Mouse (Mus musculus) limb, embryonic 11.5 days (tissue): ENCODE results near the gene Syne2. TPM values are rescaled to one million over a fixed set of nuclear protein-coding genes. Genes with fewer than 3 reads are reported as not detected.

ENCODE experiments used
- ATAC-seq: fragments of 200-750 bp; cut with Nextera tagmentation; 2 replicates; pipeline ENCODE4 v1.8.0; 2017; ENCODE audit warnings: low read depth; ENCODE audit not compliant: insufficient number of reproducible peaks, low FRiP score, low TSS enrichment
- DNase-seq: peaks from one replicate; pipeline ENCODE4 v3.0.0-alpha.2; 2015; ENCODE audit warnings: low spot score
- H3K27ac ChIP-seq: fragments of 300-500 bp; sonication (generic); replicated peaks from 2 replicates; pipeline ENCODE4 v1.5.1; 2014; ENCODE audit warnings: low read depth, mild to moderate bottlenecking, low read length
- H3K27me3 ChIP-seq: fragments of 300-500 bp; sonication (generic); 2 replicates; pipeline ENCODE4 v1.6.1; 2014; ENCODE audit warnings: mild to moderate bottlenecking, low read length, mixed read lengths; ENCODE audit not compliant: control insufficient read depth, insufficient read depth
- H3K36me3 ChIP-seq: fragments of 300-500 bp; sonication (generic); 2 replicates; pipeline ENCODE4 v1.6.1; 2014; ENCODE audit warnings: mild to moderate bottlenecking, low read length, moderate library complexity, mixed read lengths; ENCODE audit not compliant: control insufficient read depth, insufficient read depth
- H3K4me1 ChIP-seq: fragments of 300-500 bp; sonication (generic); 2 replicates; pipeline ENCODE4 v1.6.1; 2014; ENCODE audit warnings: low read length, mixed read lengths; ENCODE audit not compliant: control insufficient read depth, insufficient read depth
- H3K4me2 ChIP-seq: fragments of 300-500 bp; sonication (generic); 2 replicates; pipeline ENCODE4 v1.6.1; 2014; ENCODE audit warnings: low read depth, mild to moderate bottlenecking, moderate library complexity; ENCODE audit not compliant: severe bottlenecking
- H3K4me3 ChIP-seq: fragments of 300-500 bp; sonication (generic); 2 replicates; pipeline ENCODE4 v1.5.1; 2014; ENCODE audit warnings: low read depth, low read length
- H3K9ac ChIP-seq: fragments of 300-500 bp; sonication (generic); 2 replicates; pipeline ENCODE4 v1.6.1; 2014; ENCODE audit warnings: mild to moderate bottlenecking, low read length
- H3K9me3 ChIP-seq: fragments of 300-500 bp; sonication (generic); 2 replicates; pipeline ENCODE4 v1.6.1; 2016; ENCODE audit warnings: low read length; ENCODE audit not compliant: control insufficient read depth
- WGBS: fragments of 180-500 bp; shearing (Covaris S2); extraction: QIAGEN DNeasy Blood & Tissue Kit; methylation state at CpG from one replicate; pipeline ENCODE4 v1.1.7; 2014; 5-methylcytosine and 5-hydroxymethylcytosine counted together
- polyA plus RNA-seq: library from polyadenylated mRNA; unstranded; fragments of >200 nt; fragmentation: Nextera tagmentation; extraction: Ambion mirVana; gene quantifications from 2 replicates; pipeline ENCODE4 v1.2.1, GENCODE M21; 2014

Gene Syne2
- polyA plus RNA-seq, 1 experiment from 2014 or later, result 96.6 TPM

GRCm38 (mm10) chr12:75952011-75952410, 134.1 kb downstream of the Syne2 start:
- Histone ChIP-seq H3K4me1 (no peaks in the 10 kb centered on the region), H3K27ac (no peak overlapping the region), H3K36me3 (peaks cover 11% of the 10 kb centered on the region; the same call in 1 of the 2 replicates), H3K9me3 (no peaks in the 10 kb centered on the region), H3K4me3 (no peak overlapping the region), H3K9ac (no peak overlapping the region), H3K4me2 (no peak overlapping the region), H3K27me3 (no peaks in the 10 kb centered on the region)
- ATAC-seq (no peak), DNase-seq (no peak)
- 96% methylated on average over 1 of the region's 1 CpGs for WGBS

- DNase-seq (no peak), ATAC-seq (no peak)
- Histone ChIP-seq H3K9ac (no peak overlapping the region), H3K4me2 (no peak overlapping the region), H3K27ac (no peak overlapping the region), H3K4me1 (no peaks in the 10 kb centered on the region), H3K9me3 (no peaks in the 10 kb centered on the region), H3K4me3 (no peak overlapping the region), H3K27me3 (no peaks in the 10 kb centered on the region), H3K36me3 (0 out of 2 replicates have a peak, but pooled peaks cover 5% of the 10 kb centered on the region)
- WGBS, result 95% methylated on average over 24 of the region's 24 CpGs
Observed at GRCm38 (mm10) chr12:75966441-75967195, 148.7 kb downstream of the Syne2 start.

GRCm38 (mm10) chr12:75979079-75979478, 161.1 kb downstream of the Syne2 start:
- Histone ChIP-seq H3K4me1 (no peaks in the 10 kb centered on the region), H3K9ac (no peak overlapping the region), H3K9me3 (no peaks in the 10 kb centered on the region), H3K27ac (no peak overlapping the region), H3K27me3 (no peaks in the 10 kb centered on the region), H3K4me2 (no peak overlapping the region), H3K36me3 (no peaks in the 10 kb centered on the region), H3K4me3 (no peak overlapping the region)
- no peak for DNase-seq
- no peak for ATAC-seq
- 95% methylated on average over 5 of the region's 5 CpGs for WGBS

GRCm38 (mm10) chr12:75983336-75983735, 165.4 kb downstream of the Syne2 start:
- Histone ChIP-seq H3K27me3 (no peaks in the 10 kb centered on the region), H3K4me3 (no peak overlapping the region), H3K9me3 (no peaks in the 10 kb centered on the region), H3K4me2 (no peak overlapping the region), H3K4me1 (no peaks in the 10 kb centered on the region), H3K9ac (no peak overlapping the region), H3K27ac (no peak overlapping the region), H3K36me3 (no peaks in the 10 kb centered on the region)
- 80% methylated on average over 8 of the region's 8 CpGs for WGBS
- ATAC-seq (no peak), DNase-seq (no peak)

GRCm38 (mm10) chr12:75992226-75992858, 174.4 kb downstream of the Syne2 start:
- Histone ChIP-seq H3K9ac (no peak overlapping the region), H3K4me1 (no peaks in the 10 kb centered on the region), H3K36me3 (peaks cover 3% of the 10 kb centered on the region; the same call in 1 of the 2 replicates), H3K9me3 (no peaks in the 10 kb centered on the region), H3K4me2 (no peak overlapping the region), H3K4me3 (no peak overlapping the region), H3K27ac (no peak overlapping the region), H3K27me3 (no peaks in the 10 kb centered on the region)
- WGBS, result 88% methylated on average over 10 of the region's 10 CpGs
- ATAC-seq (no peak), DNase-seq (no peak)

GRCm38 (mm10) chr12:75992946-75993345, 175.0 kb downstream of the Syne2 start:
- WGBS, result 91% methylated on average over 4 of the region's 4 CpGs
- Histone ChIP-seq H3K4me2 (no peak overlapping the region), H3K36me3 (peaks cover 3% of the 10 kb centered on the region; the same call in 1 of the 2 replicates), H3K4me1 (no peaks in the 10 kb centered on the region), H3K9ac (no peak overlapping the region), H3K4me3 (no peak overlapping the region), H3K9me3 (no peaks in the 10 kb centered on the region), H3K27ac (no peak overlapping the region), H3K27me3 (no peaks in the 10 kb centered on the region)
- DNase-seq (no peak), ATAC-seq (no peak)

- Histone ChIP-seq H3K4me1 (no peaks in the 10 kb centered on the region), H3K36me3 (peaks cover 5% of the 10 kb centered on the region; the same call in 1 of the 2 replicates), H3K9ac (no peak overlapping the region), H3K9me3 (no peaks in the 10 kb centered on the region), H3K4me3 (no peak overlapping the region), H3K4me2 (no peak overlapping the region), H3K27ac (no peak overlapping the region), H3K27me3 (no peaks in the 10 kb centered on the region)
- no peak for ATAC-seq
- DNase-seq, result no peak
- WGBS, result 89% methylated on average over 2 of the region's 2 CpGs
Observed at GRCm38 (mm10) chr12:75995086-75995485, 177.2 kb downstream of the Syne2 start.

GRCm38 (mm10) chr12:75997547-75997946, 179.6 kb downstream of the Syne2 start:
- Histone ChIP-seq H3K9me3 (no peaks in the 10 kb centered on the region), H3K4me1 (no peaks in the 10 kb centered on the region)
- WGBS, result 94% methylated on average over 5 of the region's 5 CpGs

More at GRCm38 (mm10) chr12:75997547-75997946, 179.6 kb downstream of the Syne2 start:
- Histone ChIP-seq H3K4me2 (no peak overlapping the region), H3K9ac (no peak overlapping the region), H3K36me3 (peaks cover 2% of the 10 kb centered on the region; the same call in 1 of the 2 replicates), H3K4me3 (no peak overlapping the region), H3K27ac (no peak overlapping the region), H3K27me3 (no peaks in the 10 kb centered on the region)
- ATAC-seq, result no peak
- no peak for DNase-seq
